Mouse (Mus musculus) kidney, postnatal 4 days (tissue): ENCODE results near the gene Actn2.

Experiments
- DNase-seq, 2 experiments: peaks; one replicate each; pipeline ENCODE4 v3.0.0; 2021; ENCODE audit warnings: mixed read lengths in 2 of 2

Gene Actn2

DNA sequence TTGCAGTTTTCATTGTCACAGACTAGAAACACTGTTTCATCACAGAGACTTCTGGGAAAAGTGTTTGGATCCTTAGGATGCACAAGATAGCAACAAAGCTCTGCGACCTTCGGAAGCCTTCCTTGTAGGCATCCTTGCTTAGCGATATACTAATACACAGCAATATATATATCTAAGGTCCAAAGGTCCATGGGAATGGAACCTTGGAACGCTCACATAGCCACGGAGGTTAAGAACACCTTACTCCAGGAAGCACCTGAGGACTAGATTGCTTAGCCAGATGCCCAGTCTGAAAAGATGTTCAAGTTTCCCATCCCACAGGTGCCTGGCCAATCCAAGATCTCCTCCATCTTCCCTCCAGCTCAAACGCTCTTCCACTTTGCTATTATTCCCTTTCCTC lies 26.4 kb downstream of the Actn2 start:
- no peak for DNase-seq

GRCm38 (mm10) chr13:12311930-12312492 lies 28.5 kb downstream of the Actn2 start:
- DNase-seq, result peak in 1 of 2 experiments; percentile 9

DNA sequence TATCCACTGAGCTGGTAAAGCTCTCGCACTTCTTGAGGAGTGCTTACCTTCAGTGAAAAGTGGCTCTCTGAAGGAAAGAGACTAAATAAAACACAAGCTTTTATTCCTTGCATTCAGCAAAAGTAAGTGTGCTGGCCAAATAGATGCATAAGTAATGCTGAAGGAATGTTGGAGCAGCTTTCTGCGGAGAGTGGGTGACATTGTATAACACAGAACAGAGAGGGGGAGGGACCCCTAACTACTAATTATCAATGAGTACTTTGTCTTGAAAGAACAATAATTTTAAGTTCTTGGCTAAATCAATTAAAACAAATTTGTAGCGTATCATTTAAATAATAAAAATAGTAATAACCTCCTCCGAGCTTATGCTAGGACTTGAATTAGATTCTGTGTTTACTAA lies 29.2 kb downstream of the Actn2 start:
- no peak for DNase-seq

DNA sequence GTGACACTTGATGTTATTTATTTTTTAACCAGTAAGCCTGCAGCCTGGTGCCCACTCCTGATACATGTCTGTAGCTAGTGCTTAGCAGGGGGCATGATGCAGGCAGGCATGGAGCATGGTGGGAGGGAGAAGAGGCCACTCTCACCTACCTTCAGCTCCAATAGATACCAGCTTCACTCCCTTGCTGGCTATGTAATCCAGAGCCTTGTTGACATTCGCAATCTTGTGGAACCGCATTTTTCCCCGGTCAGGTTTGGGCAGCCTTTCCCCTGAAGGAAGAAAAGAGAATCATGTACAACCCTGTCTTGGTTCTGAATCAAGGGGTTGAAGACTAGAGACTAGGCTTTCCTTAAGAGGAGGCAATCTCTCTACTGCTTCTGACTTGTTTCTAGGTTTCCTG lies 31.1 kb downstream of the Actn2 start:
- DNase-seq, result no peak

- no peak for DNase-seq
Observed at GRCm38 (mm10) chr13:12308878-12309277, 31.7 kb downstream of the Actn2 start.

- DNase-seq, result no peak
Observed at GRCm38 (mm10) chr13:12308473-12308872, 32.1 kb downstream of the Actn2 start.

GRCm38 (mm10) chr13:12307286-12307685 lies 33.3 kb downstream of the Actn2 start:
- DNase-seq, result no peak

GRCm38 (mm10) chr13:12305540-12305939 lies 35.0 kb downstream of the Actn2 start:
- no peak for DNase-seq

- no peak for DNase-seq
Observed at GRCm38 (mm10) chr13:12304991-12305390, 35.6 kb downstream of the Actn2 start.

DNA sequence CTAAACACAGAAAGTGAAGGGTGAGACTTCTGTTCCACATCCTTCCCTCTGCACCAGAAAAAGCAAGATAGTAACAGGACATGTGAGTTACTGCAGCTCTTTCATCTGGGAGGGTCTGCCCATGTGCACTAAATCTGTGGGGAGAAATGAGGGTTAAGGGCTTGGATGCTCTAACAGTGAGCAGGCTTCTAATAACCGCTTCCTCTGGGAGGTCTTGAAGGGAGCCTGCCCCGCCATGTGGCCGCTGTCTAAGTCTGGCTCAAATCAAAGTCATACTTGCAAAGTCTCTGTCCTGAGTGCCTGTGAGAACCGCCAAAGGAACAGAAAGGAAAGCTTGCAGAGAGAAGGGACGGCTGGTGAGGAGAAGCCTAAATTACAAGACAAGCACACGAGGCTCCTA lies 42.8 kb downstream of the Actn2 start:
- peak; percentile 20 to 25 for DNase-seq

DNA sequence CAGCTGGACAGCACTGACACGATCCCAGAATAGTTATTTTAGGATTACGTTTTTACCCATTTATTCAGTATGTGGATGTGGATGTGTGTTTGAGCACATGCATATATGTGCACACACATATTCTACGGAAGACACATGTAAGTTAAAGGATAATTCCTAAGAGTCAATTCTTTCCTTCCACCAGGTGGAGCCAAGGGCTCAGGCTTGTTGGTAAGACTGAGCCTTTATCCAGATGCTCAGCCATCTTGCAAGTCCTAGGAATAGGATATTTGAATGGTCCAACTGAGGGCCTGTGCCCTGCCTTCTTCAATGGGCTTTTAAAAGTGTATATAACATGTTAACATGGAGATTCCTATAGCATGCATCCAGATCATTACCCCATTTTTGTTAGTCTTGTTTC lies 43.9 kb downstream of the Actn2 start:
- peak in 1 of 2 experiments; percentile 28 for DNase-seq

DNA sequence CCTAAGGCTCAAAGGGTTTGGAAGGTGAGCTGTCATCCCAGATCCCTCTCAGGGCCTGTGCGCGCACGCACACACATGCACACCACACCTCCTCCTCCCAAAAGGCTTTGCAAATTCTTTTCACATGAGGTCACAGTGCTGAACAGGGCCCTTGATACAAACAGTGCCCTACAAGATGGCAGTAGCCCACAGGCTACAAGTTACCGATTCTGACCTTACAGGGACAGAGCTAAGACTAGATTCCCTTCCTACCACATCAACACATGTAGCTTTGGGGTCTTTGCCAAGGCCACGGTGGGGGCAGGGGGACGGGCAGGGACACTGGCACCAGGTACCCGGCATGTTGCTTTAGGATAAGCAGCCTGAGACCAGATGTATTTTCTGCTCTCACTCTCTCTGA lies 46.8 kb downstream of the Actn2 start:
- no peak for DNase-seq

DNA sequence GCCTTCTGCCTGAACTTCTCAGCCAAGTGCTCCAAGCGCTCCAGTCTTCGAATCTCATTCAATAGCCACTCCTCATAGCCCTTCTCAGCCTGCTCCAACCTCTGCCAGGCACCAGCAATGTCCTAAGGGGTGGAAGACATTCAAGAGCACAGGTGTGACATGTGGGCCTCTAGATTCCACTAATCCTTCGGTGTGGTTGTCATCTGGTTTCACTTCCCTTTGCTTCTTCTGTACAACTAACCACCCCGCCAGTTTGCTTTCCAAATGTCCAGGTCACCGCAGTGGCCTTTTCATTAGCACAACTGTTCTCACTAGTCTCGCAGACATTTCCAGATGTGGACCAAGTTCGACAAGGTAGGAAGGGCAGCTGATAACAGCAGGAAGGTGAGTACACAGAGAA lies 49.9 kb downstream of the Actn2 start:
- DNase-seq, result no peak

DNA sequence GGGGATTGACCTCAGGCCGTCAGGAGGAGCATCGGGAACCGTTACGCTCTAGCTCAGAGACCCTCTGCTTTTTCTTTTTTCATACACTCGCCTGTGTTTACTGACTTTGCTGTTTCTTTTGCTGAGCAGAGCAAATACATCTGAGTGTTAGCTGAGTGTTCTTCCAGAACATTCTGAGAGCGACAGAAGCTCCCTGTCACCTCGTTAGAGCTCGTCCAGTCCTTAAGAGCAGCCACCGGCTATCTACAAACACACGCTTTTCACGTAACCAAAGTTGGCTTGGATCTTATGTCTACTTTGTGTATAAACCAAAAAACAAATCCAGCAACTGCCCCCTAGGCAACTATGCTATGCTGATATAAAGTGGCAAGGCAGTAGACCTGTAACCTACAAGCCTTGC lies 56.0 kb downstream of the Actn2 start:
- no peak for DNase-seq

GRCm38 (mm10) chr13:12283826-12284225 lies 56.7 kb downstream of the Actn2 start:
- DNase-seq, result no peak

- DNase-seq, result peak; percentile 22 to 43
Observed at GRCm38 (mm10) chr13:12274721-12275120, 65.8 kb downstream of the Actn2 start.

- DNase-seq, result peak in 1 of 2 experiments; percentile 14
Observed at GRCm38 (mm10) chr13:12274220-12274619, 66.3 kb downstream of the Actn2 start.

DNA sequence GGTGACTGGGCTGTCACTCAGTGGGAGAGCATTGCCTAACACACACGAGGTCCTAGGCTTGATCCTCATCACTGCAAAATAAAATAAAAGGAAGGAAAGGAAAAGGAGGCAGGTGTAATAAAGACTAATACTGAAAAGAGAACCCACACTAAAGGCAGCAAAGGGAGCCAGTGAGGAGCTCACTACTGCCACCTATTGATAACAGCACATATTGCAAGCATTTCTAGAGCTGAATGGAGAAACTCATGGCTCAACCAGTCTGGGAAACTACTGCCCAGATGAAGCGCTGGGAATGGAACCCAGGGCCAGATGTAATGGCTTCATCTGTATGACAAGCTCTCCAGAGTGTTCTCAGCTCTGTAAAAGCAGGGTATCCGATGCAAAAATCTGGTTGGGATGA lies 67.6 kb downstream of the Actn2 start:
- DNase-seq, result peak in 1 of 2 experiments; percentile 13

DNA sequence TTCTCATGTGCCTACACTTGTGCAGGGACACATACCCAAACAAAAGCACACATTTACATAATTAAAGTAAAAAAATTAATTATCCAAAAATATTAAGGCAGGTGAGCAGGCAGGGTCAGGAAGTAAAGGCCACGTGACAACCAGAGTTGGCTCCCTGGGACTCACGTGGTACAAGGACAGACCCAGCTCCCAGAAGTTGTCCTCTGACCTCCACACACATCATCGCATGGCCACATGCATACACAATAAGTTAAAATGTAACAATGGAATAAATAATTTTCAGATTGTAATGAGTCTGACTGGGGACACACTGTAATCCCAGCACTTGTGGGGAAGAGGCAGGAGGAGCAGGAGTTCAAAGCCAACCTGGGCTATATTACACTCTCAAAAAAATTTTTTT lies 72.6 kb downstream of the Actn2 start:
- DNase-seq, result no peak

DNA sequence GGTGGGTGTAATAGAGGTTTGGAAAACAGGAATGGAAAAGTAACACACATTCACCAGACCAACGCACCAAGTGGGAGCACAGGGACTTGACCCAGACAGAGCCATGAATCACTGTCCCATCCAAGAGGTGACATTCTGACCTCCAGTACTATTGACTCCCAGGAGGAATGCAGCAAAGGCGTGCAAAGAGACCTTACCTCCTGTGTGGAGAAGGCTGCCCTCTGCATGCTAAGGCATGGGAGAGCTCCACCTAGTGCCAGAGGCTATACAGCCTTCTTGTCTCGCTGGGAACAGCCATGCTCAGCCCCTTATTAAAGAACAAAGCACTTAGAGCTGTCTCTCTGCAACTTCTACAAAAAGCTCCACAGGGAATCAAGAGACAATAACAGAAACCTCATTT lies 73.5 kb downstream of the Actn2 start:
- DNase-seq, result peak in 1 of 2 experiments; percentile 6

DNA sequence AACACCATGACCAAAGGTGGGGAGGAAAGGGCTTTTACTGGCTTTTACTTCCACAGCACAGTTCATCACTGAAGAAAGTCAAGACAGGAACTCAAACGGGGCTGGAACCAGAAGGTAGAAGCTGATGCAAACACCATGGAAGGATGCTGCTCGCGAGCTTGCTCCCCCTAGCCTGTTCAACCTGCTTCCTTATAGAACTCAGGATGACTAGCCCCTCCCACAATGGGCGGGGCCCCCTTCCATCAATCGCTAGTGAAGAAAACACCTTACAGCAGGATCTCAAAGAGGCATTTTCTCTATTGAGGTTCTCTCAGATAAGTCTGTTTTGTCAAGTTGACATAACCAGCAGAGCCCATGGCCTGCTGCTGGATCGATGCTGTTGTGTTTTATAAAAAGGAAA lies 76.6 kb downstream of the Actn2 start:
- DNase-seq, result no peak

- no peak for DNase-seq
Observed at GRCm38 (mm10) chr13:12261505-12261904, 79.1 kb downstream of the Actn2 start.

DNA sequence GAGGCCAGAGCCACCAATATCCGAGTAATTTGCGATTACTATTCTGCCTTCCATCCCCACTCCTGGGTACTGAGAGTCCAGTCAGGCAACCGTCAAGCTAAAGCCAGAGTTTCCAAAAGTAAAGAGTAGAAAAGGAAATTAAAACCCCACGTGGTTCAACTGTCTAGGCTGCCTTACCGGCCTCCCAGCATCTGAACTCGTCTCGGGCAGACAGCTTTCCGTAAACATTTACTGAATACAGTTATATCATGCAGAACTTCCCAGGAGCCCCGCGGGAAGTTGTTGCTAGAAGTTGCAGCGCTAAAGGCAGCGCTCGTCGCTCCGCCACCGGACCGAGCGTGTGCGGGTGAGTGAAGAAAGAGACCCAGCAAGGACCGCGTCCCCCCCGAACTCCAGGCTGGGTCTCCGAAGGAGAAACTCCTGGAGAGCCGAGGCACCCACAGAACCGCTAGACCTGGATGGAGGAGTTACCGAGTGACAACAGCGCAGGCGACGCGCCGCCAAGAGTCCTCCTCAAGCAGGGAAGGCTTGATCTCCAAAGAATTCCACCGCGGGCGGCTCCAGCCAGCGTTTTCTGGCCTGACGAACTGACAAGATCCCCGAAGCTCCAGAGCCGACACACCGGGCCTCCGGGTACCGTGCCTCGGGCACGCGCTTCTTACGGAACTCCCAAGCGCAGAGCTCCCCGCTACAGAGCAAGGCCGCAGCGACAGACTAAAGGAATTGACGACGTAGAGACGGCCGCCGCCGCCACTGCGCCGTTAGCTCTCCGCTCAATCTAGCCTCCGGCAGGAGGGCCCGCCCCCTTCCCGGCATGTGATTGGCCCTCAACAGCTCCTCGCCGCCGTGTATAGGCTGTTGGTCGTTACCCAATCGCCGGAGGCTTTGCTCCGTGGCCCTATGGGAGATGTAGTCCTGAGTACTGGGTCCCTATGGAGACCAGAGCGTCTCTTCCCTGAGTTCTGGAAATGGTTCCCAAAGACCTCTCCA lies 82.9 kb downstream of the Actn2 start, which contains the start of gene Mtr:
Gene Mtr (minus strand): TSS at position 723 of the 990 bp plus-strand sequence.
- DNase-seq, result peak; percentile 96 to 98

DNA sequence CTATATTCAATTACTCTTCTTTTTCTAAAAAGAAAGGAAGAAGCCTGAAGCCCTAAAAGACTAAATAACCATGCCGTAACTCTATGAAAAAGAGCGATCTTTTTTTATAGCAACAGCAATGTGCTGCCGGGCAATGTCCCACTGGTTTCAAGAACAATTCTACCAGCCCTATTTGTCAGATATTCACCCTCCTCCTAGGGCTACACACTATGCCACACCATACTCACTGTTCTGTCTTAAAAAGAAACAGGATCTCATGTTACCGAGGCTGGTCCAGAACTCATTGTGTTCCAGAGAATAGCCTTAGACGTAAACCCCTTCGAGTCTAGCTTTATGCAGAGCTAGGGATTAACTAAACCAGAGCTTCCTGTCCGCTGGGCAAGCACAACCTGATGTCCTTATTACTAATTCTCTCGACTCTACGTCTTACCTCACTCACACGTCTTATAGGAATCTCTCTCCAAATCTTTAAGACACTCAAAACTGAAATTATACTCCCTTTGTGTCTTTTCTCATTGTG lies 83.6 kb downstream of the Actn2 start:
- no peak for DNase-seq
